Mouse (Mus musculus): ENCODE measurements around the gene Atp6v1c2.

The Atp6v1c2 gene

GRCm38 (mm10) chr12:17256905-17257304 is 72.3 kb downstream of the Atp6v1c2 start:
- DNase-seq (ENCODE audit: low spot score in 2 of 2): peak; percentile 32 to 73

DNA sequence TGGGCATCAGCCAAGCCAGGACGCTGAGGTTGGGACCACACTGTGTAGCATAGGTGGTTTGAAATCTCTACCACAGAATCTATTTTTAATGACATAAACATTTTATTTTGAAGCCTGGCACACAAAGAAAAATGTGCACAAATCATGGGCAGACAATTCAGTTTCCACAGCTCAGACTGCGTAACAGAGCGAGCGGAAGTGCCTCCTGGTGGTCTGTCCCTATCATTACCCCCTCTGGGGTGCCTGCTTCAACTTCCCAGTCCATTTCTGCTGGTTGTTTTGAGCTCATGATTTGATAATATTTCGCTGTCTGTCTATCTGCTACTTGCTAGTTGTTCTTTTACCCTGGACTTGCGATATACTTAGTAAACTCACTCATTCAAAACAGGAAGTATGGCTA is 73.6 kb downstream of the Atp6v1c2 start:
- DNase-seq (ENCODE audit: low spot score in 2 of 2): no peak

DNA sequence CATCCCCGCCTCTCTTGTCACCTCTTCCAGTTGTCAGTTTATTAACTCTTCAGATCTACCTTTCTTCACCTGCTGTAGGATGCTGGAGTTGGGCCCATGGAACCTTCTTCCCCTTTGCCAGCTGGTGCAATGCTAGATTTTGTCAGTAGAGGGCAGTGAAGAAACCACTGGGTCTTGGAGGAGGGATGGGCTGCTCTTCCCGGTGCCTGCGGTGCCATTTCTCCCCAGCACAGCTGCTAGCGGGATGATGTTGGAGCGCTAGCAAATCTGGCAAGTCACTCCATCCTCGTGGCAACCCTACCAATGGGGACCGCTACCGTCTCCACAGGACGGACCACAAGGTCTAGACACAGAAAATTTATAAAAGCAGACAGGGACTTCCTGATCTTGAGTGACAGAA is 76.1 kb downstream of the Atp6v1c2 start:
- peak; percentile 51 to 80 for DNase-seq (ENCODE audit: low spot score in 2 of 2)

DNA sequence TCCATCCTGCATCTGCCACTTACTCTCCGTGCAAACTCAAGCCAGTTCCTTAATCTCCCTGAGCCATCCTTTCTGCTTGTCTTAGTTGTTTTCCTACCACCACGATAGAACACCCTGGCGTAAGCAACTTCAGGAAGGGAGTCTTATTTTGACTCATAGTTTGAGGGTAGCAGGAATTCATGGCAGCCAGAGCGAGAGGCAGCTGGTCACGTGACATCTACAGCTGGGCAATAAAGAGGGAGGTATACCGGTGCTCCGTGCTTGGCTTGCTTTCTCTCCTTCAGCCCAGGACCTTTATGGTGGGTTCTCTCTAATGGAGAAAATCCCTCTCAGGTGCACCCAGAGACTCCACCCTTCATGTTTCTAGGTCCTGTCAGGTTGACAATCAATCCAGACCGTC is 78.2 kb downstream of the Atp6v1c2 start:
- DNase-seq (ENCODE audit: low spot score in 2 of 2): no peak

- DNase-seq (ENCODE audit: low spot score in 2 of 2): no peak
Measured at GRCm38 (mm10) chr12:17242041-17242440, 87.1 kb downstream of the Atp6v1c2 start.

GRCm38 (mm10) chr12:17241614-17242013 is 87.5 kb downstream of the Atp6v1c2 start:
- DNase-seq (ENCODE audit: low spot score in 2 of 2): no peak

- no peak for DNase-seq (ENCODE audit: low spot score in 2 of 2)
Measured at GRCm38 (mm10) chr12:17241016-17241415, 88.1 kb downstream of the Atp6v1c2 start.

DNA sequence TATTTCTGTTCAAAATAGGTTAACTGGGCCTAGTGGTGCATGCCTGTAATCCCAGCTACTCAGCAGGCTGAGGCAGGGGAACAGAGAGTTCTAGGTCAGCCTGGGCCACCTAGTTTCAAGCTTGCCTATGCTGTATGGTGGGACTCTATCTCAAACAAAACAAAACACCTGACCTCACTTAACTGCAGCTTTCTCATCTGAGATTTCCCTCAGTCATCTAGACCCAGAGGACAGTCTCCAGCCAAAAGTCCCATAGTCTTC is 89.8 kb downstream of the Atp6v1c2 start:
- no peak for DNase-seq (ENCODE audit: low spot score in 2 of 2)

GRCm38 (mm10) chr12:17238588-17239427 is 90.4 kb downstream of the Atp6v1c2 start:
- DNase-seq (ENCODE audit: low spot score in 2 of 2): no peak

DNA sequence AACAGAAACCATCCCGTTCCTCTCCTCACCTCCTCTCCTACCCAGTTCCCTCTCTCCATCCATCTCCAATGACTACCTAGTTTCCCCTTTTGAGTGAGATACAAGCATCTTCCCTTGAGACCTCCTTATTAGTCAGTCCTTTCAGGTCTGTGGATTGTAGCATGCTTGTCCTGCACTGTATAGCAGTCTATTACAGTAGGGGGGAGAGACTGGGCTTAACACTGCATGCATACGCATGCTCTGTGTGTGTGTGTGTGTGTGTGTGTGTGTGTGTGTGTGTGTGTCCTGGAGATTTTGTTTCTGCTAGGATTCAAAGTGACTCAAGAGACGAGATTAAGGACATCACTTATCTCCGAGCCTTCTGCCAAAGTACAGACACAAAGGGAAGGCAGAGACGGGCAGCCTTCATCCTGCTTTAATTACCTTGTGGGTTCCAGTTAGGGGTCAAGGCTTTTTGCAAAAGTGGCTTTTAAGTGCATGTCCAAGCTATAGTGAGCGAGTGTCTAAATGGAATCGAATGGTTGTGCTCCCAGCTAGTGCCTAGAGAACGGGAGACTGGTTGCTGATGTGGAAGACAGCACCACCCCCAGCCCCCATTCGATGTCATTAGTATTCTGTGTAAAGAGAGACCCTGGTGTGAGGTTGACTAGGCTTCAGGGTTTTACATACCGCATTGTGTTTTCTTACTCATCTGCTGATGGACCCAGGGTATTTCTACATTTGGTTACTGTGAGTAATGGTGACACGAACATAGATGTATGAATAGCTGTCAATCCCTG is 93.4 kb downstream of the Atp6v1c2 start:
- no peak for DNase-seq (ENCODE audit: low spot score in 2 of 2)

All from spleen, postnatal 4 days (tissue).